Mouse (Mus musculus): ENCODE measurements around the gene Smndc1. TPM values are rescaled to one million over a fixed set of nuclear protein-coding genes. Genes with fewer than 3 reads are reported as not detected.

The Smndc1 gene
- polyA plus RNA-seq, 1 experiment, result 77.6 TPM

- peaks cover 7% of the 10 kb centered on the region for H3K4me1 ChIP-seq (ENCODE audit: control insufficient read depth, insufficient read depth, low read length)
- H3K4me3 ChIP-seq (ENCODE audit: low read depth, low read length), result no peak overlapping the region
- H3K27me3 ChIP-seq (ENCODE audit: control insufficient read depth, insufficient read depth, low read length, poor library complexity, severe bottlenecking), result no peaks in the 10 kb centered on the region
- peak overlapping the region; percentile 19; the same call in 1 of the 2 replicates for H3K27ac ChIP-seq (ENCODE audit: insufficient read depth, low read length)
- TF ChIP-seq POLR2A (IDR thresholded peaks at IDR 0.05; ENCODE audit: insufficient read depth, low read length) (no peak), EP300 (IDR thresholded peaks at IDR 0.05; ENCODE audit: insufficient read depth, low read depth, low read length) (no peak), CTCF (IDR thresholded peaks at IDR 0.05; ENCODE audit: low read depth, low read length) (no peak)
- H3K9ac ChIP-seq (ENCODE audit: low read depth, poor library complexity, severe bottlenecking), result peak overlapping the region; percentile 49
- no peaks in the 10 kb centered on the region for H3K9me3 ChIP-seq (replicated peaks; ENCODE audit: control insufficient read depth, insufficient read depth, low read length, poor library complexity, severe bottlenecking)
- no peaks in the 10 kb centered on the region for H3K36me3 ChIP-seq (ENCODE audit: control insufficient read depth, insufficient read depth, low read length, poor library complexity, severe bottlenecking)
These were observed 19.4 kb upstream of the Smndc1 start for GRCm38 (mm10) chr19:53409663-53410307.

- Histone ChIP-seq H3K9ac (ENCODE audit: low read depth, poor library complexity, severe bottlenecking) (no peak overlapping the region), H3K4me3 (ENCODE audit: low read depth, low read length) (no peak overlapping the region), H3K27me3 (ENCODE audit: control insufficient read depth, insufficient read depth, low read length, poor library complexity, severe bottlenecking) (no peaks in the 10 kb centered on the region), H3K36me3 (ENCODE audit: control insufficient read depth, insufficient read depth, low read length, poor library complexity, severe bottlenecking) (no peaks in the 10 kb centered on the region), H3K27ac (ENCODE audit: insufficient read depth, low read length) (no peak overlapping the region), H3K9me3 (replicated peaks; ENCODE audit: control insufficient read depth, insufficient read depth, low read length, poor library complexity, severe bottlenecking) (no peaks in the 10 kb centered on the region), H3K4me1 (ENCODE audit: control insufficient read depth, insufficient read depth, low read length) (peaks cover 2% of the 10 kb centered on the region)
- no peak for TF ChIP-seq CTCF (IDR thresholded peaks at IDR 0.05; ENCODE audit: low read depth, low read length)
- TF ChIP-seq EP300 (IDR thresholded peaks at IDR 0.05; ENCODE audit: insufficient read depth, low read depth, low read length), result no peak
- no peak for TF ChIP-seq POLR2A (IDR thresholded peaks at IDR 0.05; ENCODE audit: insufficient read depth, low read length)
These were observed 18.0 kb upstream of the Smndc1 start for GRCm38 (mm10) chr19:53408398-53408797.

DNA sequence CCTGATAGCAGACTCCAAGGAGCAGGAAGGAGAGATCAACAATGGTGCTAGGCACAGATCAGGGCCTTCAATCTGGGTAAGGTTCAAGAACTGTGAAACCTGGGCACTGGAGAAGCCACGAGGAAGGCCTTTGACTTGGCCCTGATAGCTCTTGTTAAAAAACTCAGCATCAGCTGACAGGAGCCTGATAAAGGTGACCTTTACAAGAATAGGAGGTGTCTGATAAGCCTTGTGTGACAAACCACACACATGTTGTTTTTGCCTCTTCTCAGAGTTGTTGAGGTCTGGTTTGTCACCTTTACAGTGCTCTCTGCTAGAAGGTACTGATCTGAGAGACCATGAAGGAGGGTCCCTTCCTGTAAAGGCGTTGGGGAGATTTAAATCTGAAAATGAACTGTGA lies 17.0 kb upstream of the Smndc1 start:
- no peaks in the 10 kb centered on the region for H3K27me3 ChIP-seq (ENCODE audit: control insufficient read depth, insufficient read depth, low read length, poor library complexity, severe bottlenecking)
- peaks cover 2% of the 10 kb centered on the region for H3K4me1 ChIP-seq (ENCODE audit: control insufficient read depth, insufficient read depth, low read length)
- no peaks in the 10 kb centered on the region for H3K9me3 ChIP-seq (replicated peaks; ENCODE audit: control insufficient read depth, insufficient read depth, low read length, poor library complexity, severe bottlenecking)
- H3K36me3 ChIP-seq (ENCODE audit: control insufficient read depth, insufficient read depth, low read length, poor library complexity, severe bottlenecking), result no peaks in the 10 kb centered on the region
- no peak overlapping the region for H3K9ac ChIP-seq (ENCODE audit: low read depth, poor library complexity, severe bottlenecking)
- H3K4me3 ChIP-seq (ENCODE audit: low read depth, low read length), result no peak overlapping the region
- H3K27ac ChIP-seq (ENCODE audit: insufficient read depth, low read length), result no peak overlapping the region
- TF ChIP-seq CTCF (IDR thresholded peaks at IDR 0.05; ENCODE audit: low read depth, low read length) (no peak), POLR2A (IDR thresholded peaks at IDR 0.05; ENCODE audit: insufficient read depth, low read length) (no peak), EP300 (IDR thresholded peaks at IDR 0.05; ENCODE audit: insufficient read depth, low read depth, low read length) (no peak)

GRCm38 (mm10) chr19:53405810-53406209 lies 15.4 kb upstream of the Smndc1 start:
- no peaks in the 10 kb centered on the region for H3K36me3 ChIP-seq (ENCODE audit: control insufficient read depth, insufficient read depth, low read length, poor library complexity, severe bottlenecking)
- no peak overlapping the region for H3K4me3 ChIP-seq (ENCODE audit: low read depth, low read length)
- H3K27me3 ChIP-seq (ENCODE audit: control insufficient read depth, insufficient read depth, low read length, poor library complexity, severe bottlenecking), result no peaks in the 10 kb centered on the region
- H3K9ac ChIP-seq (ENCODE audit: low read depth, poor library complexity, severe bottlenecking), result no peak overlapping the region
- H3K4me1 ChIP-seq (ENCODE audit: control insufficient read depth, insufficient read depth, low read length), result no peaks in the 10 kb centered on the region
- no peak for TF ChIP-seq CTCF (IDR thresholded peaks at IDR 0.05; ENCODE audit: low read depth, low read length)
- TF ChIP-seq POLR2A (IDR thresholded peaks at IDR 0.05; ENCODE audit: insufficient read depth, low read length), result no peak
- H3K27ac ChIP-seq (ENCODE audit: insufficient read depth, low read length), result no peak overlapping the region
- H3K9me3 ChIP-seq (replicated peaks; ENCODE audit: control insufficient read depth, insufficient read depth, low read length, poor library complexity, severe bottlenecking), result no peaks in the 10 kb centered on the region

- H3K27ac ChIP-seq (ENCODE audit: insufficient read depth, low read length), result no peak overlapping the region
- no peaks in the 10 kb centered on the region for H3K9me3 ChIP-seq (replicated peaks; ENCODE audit: control insufficient read depth, insufficient read depth, low read length, poor library complexity, severe bottlenecking)
- H3K36me3 ChIP-seq (ENCODE audit: control insufficient read depth, insufficient read depth, low read length, poor library complexity, severe bottlenecking), result no peaks in the 10 kb centered on the region
- no peaks in the 10 kb centered on the region for H3K27me3 ChIP-seq (ENCODE audit: control insufficient read depth, insufficient read depth, low read length, poor library complexity, severe bottlenecking)
- H3K9ac ChIP-seq (ENCODE audit: low read depth, poor library complexity, severe bottlenecking), result no peak overlapping the region
- no peaks in the 10 kb centered on the region for H3K4me1 ChIP-seq (ENCODE audit: control insufficient read depth, insufficient read depth, low read length)
- TF ChIP-seq EP300 (IDR thresholded peaks at IDR 0.05; ENCODE audit: insufficient read depth, low read depth, low read length) (no peak), POLR2A (IDR thresholded peaks at IDR 0.05; ENCODE audit: insufficient read depth, low read length) (no peak), CTCF (IDR thresholded peaks at IDR 0.05; ENCODE audit: low read depth, low read length) (no peak)
- H3K4me3 ChIP-seq (ENCODE audit: low read depth, low read length), result no peak overlapping the region
These were observed 14.5 kb upstream of the Smndc1 start for GRCm38 (mm10) chr19:53404837-53405356.

- H3K27me3 ChIP-seq (ENCODE audit: control insufficient read depth, insufficient read depth, low read length, poor library complexity, severe bottlenecking), result no peaks in the 10 kb centered on the region
- TF ChIP-seq EP300 (IDR thresholded peaks at IDR 0.05; ENCODE audit: insufficient read depth, low read depth, low read length) (no peak), POLR2A (IDR thresholded peaks at IDR 0.05; ENCODE audit: insufficient read depth, low read length) (no peak), CTCF (IDR thresholded peaks at IDR 0.05; ENCODE audit: low read depth, low read length) (no peak)
- no peak overlapping the region for H3K9ac ChIP-seq (ENCODE audit: low read depth, poor library complexity, severe bottlenecking)
- H3K36me3 ChIP-seq (ENCODE audit: control insufficient read depth, insufficient read depth, low read length, poor library complexity, severe bottlenecking), result no peaks in the 10 kb centered on the region
- H3K27ac ChIP-seq (ENCODE audit: insufficient read depth, low read length), result no peak overlapping the region
- H3K9me3 ChIP-seq (replicated peaks; ENCODE audit: control insufficient read depth, insufficient read depth, low read length, poor library complexity, severe bottlenecking), result no peaks in the 10 kb centered on the region
- no peaks in the 10 kb centered on the region for H3K4me1 ChIP-seq (ENCODE audit: control insufficient read depth, insufficient read depth, low read length)
- H3K4me3 ChIP-seq (ENCODE audit: low read depth, low read length), result no peak overlapping the region
These were observed 13.9 kb upstream of the Smndc1 start for GRCm38 (mm10) chr19:53404219-53404836.

Measured in ES-Bruce4 (cell line).